Mouse (Mus musculus) heart, adult 2 months (tissue): ENCODE data around the gene Kif5c. TPM values are rescaled to one million over a fixed set of nuclear protein-coding genes. Genes with fewer than 3 reads are reported as not detected.

Source experiments
- DNase-seq, 2 experiments: peaks; one replicate each; pipeline ENCODE4 v3.0.0; 2021
- H3K27ac ChIP-seq: fragments of 200-600 bp; 2 replicates; pipeline ENCODE4 v1.8.1; 2022
- H3K27me3 ChIP-seq: fragments of 200-500 bp; 2 replicates; pipeline ENCODE4 v1.6.1; 2012; ENCODE audit warnings: mild to moderate bottlenecking, low read length, inconsistent platforms, mixed read lengths; ENCODE audit not compliant: control insufficient read depth, insufficient read depth
- H3K36me3 ChIP-seq: fragments of 200-500 bp; 2 replicates; pipeline ENCODE4 v1.6.1; 2012; ENCODE audit warnings: low read length, inconsistent platforms; ENCODE audit not compliant: control insufficient read depth, insufficient read depth
- H3K4me1 ChIP-seq: fragments of 200-500 bp; 2 replicates; pipeline ENCODE4 v1.6.1; 2011; ENCODE audit warnings: low read length; ENCODE audit not compliant: control insufficient read depth, insufficient read depth
- H3K4me3 ChIP-seq: fragments of 200-600 bp; 2 replicates; pipeline ENCODE4 v1.8.1; 2022
- H3K79me2 ChIP-seq: fragments of 200-500 bp; replicated peaks from 2 replicates; pipeline ENCODE4 v1.6.1; 2012; ENCODE audit warnings: mild to moderate bottlenecking, inconsistent platforms, low read length, moderate library complexity, mixed read lengths; ENCODE audit not compliant: control insufficient read depth, insufficient read depth
- H3K9ac ChIP-seq: fragments of 200-500 bp; 2 replicates; pipeline ENCODE4 v1.6.1; 2012; ENCODE audit warnings: low read depth, mild to moderate bottlenecking, control low read depth, inconsistent platforms, low read length, mixed read lengths
- CTCF ChIP-seq: fragments of 200-600 bp; IDR thresholded peaks from 2 replicates; pipeline ENCODE4 v1.8.1; 2022; ENCODE audit warnings: antibody characterized with exemption, mild to moderate bottlenecking, moderate library complexity
- EP300 ChIP-seq: fragments of 200-500 bp; IDR thresholded peaks from 2 replicates; pipeline ENCODE4 v1.6.1; 2011; ENCODE audit warnings: low read depth, low read length, control low read depth; ENCODE audit not compliant: insufficient read depth
- POLR2A ChIP-seq: fragments of 200-500 bp; IDR thresholded peaks from 2 replicates; pipeline ENCODE4 v1.6.1; 2011; ENCODE audit warnings: mild to moderate bottlenecking, low read depth, low read length, control low read depth; ENCODE audit not compliant: insufficient read depth
- WGBS: fragments of 180-500 bp; shearing (Covaris S2); methylation state at CpG from one replicate; pipeline ENCODE4 v1.1.7; 2018; 5-methylcytosine and 5-hydroxymethylcytosine counted together
- intact Hi-C: fragments of 180-260 bp; cut with DNase I; formaldehyde crosslinking; loops from one replicate; pipeline ENCODE4 v1.15.1; 2025
- long read RNA-seq: library from polyadenylated mRNA; stranded (forward); transcript quantifications from one replicate; pipeline ENCODE4 v2.0.0, GENCODE M21; 2021
- polyA plus RNA-seq: library from polyadenylated mRNA; depleted of rRNA; stranded (reverse); fragments of >200 nt; gene quantifications from 2 replicates; pipeline ENCODE4 v1.2.3, GENCODE M21; 2012; rRNA removed
- total RNA-seq, 2 experiments: library from RNA; stranded (reverse); gene quantifications; 2 replicates each; pipeline ENCODE4 v1.2.3; 2021

The Kif5c gene
- total RNA-seq (under 1 TPM; 0.52 to 0.60 TPM), polyA plus RNA-seq (0.82 and 0.88 TPM in 2 replicates)
- long read RNA-seq = 0 reads

DNA sequence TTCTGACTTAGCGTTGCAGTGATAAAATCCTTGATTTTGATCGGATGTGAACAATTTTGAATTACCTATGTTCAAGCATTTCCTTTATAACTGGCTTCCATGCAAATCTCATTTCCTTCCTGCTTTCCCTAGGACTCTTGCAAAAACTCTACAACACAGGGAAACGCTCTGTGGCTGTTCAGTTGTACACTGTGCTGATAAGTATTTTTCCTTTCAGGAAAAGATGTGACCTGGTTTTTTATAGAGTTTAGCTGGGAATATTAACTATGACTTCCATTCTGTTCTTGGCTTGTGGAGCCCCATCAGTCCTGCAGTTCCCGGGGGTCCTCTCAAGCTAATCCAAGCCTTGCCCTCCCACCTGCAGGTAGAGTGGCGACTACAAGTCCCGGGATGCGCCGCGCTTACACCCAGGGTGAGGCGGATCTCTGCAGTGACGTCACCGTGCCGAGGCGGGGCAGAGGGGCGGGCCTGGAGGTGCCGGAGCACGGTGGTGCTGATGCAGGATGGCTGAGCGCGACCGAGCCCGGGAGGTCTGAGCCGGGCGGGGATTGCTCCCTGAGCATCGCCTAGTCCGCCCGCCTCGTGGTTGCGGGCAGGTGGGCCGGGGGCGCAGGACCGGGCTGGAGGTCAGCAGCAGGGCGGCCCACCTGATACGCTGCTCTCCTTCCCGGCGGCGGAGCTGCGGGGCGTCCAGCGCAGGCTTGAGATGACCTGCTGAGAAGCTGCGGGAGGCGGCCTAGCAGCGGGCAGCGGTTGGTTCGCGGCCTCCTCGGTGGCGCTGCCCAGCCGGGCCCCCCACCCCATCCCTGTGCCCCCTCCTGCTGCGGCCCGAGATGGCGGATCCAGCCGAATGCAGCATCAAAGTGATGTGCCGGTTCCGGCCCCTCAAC lies at the start of gene Kif5c:
TSS of gene Kif5c (plus strand) at position 470 of the 890 bp plus-strand sequence.
- Histone ChIP-seq H3K4me1 (no peaks in the 10 kb centered on the region), H3K9ac (peak within 1 kb of the TSS; percentile 53), H3K4me3 (peak within 1 kb of the TSS; percentile 62), H3K36me3 (no peaks in the 10 kb centered on the region), H3K27ac (no peak within 1 kb of the TSS), H3K27me3 (peaks cover 9% of the 10 kb centered on the region), H3K79me2 (no peaks in the 10 kb centered on the region)
- intact Hi-C loops = no loop called here
- 2% methylated on average over 54 of the region's 54 CpGs for WGBS
- TF ChIP-seq POLR2A (no peak), EP300 (no peak), CTCF (no peak)
- DNase-seq = peak; percentile 82 to 84

DNA sequence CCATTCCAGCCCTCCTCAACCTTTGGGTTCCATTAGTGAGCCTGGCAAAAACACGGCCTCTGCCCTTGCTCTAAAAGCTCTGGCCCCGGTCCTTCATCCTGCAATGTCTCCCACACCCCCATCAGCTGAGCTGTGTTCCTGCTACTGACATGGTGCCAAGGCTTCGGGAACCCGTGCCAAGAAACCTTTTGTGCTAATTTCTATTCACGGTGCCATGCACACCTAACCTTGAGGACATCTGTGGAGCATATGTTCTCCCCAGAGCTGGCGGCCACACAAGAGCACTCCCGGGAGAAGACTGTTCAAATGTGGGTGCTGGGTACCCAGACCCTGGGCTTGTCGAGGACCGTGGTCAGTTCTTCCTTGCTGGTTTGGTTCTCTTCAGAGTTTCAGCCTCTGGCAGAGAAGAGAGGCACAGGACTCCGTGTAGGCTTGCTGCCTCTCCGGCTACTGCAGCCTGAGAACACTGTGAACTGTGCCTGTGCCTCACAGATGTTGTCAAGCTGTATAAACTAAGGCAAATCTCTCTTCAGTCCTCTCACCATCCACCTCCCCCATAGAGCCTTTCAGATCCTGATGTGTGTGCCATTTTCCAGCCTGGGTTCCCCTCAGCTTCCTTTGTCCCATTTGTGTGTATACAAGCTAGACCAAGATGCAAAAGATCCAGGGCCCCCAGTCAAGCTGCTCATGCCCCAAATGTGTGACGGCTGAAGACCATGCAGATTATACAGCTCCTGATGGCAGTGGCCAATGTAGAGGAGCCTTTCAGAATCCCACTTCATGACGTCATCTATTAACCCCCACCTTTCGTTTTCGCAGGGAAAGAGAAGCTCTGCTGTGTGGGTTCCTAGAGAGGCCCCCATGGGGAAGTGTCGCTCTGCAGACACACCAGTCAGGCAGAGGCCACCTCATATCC lies 49.0 kb upstream of the Kif5c start:
- H3K9ac ChIP-seq = no peak overlapping the region
- TF ChIP-seq EP300 = no peak
- TF ChIP-seq CTCF = no peak
- TF ChIP-seq POLR2A = no peak
- 46% methylated on average over 16 of the region's 16 CpGs for WGBS
- no peaks in the 10 kb centered on the region for H3K4me1 ChIP-seq
- no peak overlapping the region for H3K4me3 ChIP-seq
- H3K79me2 ChIP-seq = no peaks in the 10 kb centered on the region
- intact Hi-C loops = no loop called here
- H3K27me3 ChIP-seq = no peaks in the 10 kb centered on the region
- no peaks in the 10 kb centered on the region for H3K36me3 ChIP-seq
- DNase-seq = peak; percentile 45 to 49
- no peak overlapping the region for H3K27ac ChIP-seq

DNA sequence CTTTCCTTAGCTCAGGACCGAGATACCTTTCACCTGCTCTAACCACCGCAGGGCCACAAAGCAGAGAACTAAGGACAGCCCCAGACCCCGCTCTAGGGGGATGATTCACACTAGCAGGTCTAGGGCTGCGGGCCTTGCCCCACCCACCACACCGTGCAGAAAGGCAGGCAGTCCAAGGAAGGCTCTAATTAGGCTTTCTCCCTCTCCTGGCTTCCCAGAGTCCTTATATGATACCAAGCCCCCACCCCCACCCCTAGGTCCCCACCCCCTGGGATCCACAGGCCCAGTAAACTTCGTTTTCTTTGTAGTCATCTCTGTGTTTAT lies 48.4 kb upstream of the Kif5c start:
- H3K79me2 ChIP-seq = no peaks in the 10 kb centered on the region
- WGBS = 60% methylated on average over 6 of the region's 6 CpGs

DNA sequence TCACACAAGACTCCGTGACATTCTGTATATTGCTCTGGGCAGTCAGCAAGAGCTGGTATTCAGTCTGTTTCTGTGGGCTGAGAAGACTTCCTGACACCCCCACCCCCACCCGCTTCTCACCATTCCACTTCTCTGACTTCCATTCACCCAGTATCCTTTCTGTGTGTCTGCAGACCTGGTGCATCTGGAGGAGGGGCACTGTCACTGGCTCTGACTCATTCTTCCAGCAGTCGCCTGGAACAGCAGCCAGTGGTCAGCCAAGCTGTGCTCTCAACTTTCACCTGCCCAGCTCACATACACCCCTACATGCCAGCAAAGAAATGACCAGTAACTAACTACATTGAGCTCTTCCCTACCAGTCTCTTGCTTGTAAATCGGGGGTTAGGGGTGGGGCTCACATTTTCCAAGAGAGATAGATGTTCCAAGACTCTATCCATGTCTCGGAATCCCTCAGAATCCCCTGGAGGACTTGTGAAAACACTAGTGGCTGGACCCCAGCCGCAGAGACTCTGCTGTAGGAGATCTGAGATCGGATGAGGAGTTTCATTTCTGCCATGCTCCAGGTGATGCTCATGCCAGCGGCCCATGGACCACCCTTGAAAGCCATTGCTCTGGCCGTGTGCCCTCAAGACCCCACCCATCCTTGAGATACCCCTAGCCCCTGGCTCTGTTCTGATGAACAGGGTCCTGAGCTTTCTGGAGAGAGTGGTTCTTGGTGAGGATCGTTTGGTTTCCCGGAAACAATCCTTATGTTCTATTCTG lies 47.8 kb upstream of the Kif5c start:
- Histone ChIP-seq H3K36me3 (no peaks in the 10 kb centered on the region), H3K27me3 (no peaks in the 10 kb centered on the region), H3K27ac (no peak overlapping the region), H3K9ac (no peak overlapping the region), H3K79me2 (no peaks in the 10 kb centered on the region), H3K4me1 (no peaks in the 10 kb centered on the region), H3K4me3 (no peak overlapping the region)
- intact Hi-C loops = no loop called here
- TF ChIP-seq POLR2A (no peak), CTCF (no peak), EP300 (no peak)
- no peak for DNase-seq
- 58% methylated on average over 11 of the region's 11 CpGs for WGBS

More for the DNA sequence above, 48.4 kb upstream of the Kif5c start:
- Histone ChIP-seq H3K27ac (no peak overlapping the region), H3K9ac (no peak overlapping the region), H3K27me3 (no peaks in the 10 kb centered on the region), H3K4me1 (no peaks in the 10 kb centered on the region), H3K4me3 (no peak overlapping the region), H3K36me3 (no peaks in the 10 kb centered on the region)
- intact Hi-C loops = no loop called here
- TF ChIP-seq CTCF = no peak
- no peak for DNase-seq

DNA sequence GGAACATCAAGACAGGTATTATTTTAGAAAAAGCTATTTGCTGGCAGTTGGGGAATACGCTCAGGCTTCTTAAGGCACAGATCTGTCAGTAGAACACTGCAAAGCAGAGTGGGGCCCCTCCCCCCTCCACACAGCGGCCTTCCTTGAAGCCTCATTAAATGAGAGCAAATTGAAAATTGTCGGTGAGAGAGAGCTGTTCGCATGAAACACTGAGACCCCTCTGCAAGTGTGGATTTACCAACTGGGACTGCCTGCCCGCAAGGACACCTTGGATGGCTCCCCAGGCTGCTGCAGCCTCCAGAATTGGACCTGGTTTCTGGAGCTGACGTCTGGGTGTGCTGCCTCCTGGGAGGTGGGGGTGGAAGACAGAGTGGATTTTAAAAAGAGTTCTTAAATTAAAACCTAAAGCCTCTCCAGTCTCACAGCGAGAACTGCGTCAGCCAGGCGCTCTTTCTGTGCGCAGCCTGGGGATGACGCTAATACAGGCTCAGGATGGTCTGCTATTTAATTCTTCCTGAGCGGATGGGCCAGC lies 46.9 kb upstream of the Kif5c start:
- Histone ChIP-seq H3K4me1 (no peaks in the 10 kb centered on the region), H3K79me2 (no peaks in the 10 kb centered on the region), H3K36me3 (no peaks in the 10 kb centered on the region), H3K27ac (no peak overlapping the region), H3K4me3 (no peak overlapping the region), H3K9ac (no peak overlapping the region), H3K27me3 (no peaks in the 10 kb centered on the region)
- no peak for TF ChIP-seq EP300
- TF ChIP-seq POLR2A = no peak
- TF ChIP-seq CTCF = no peak
- intact Hi-C loops = no loop called here
- no peak for DNase-seq
- WGBS = 76% methylated on average over 12 of the region's 12 CpGs
